Mouse (Mus musculus): Measurements from ENCODE around the gene Zbtb1.

- TF ChIP-seq CTCF (IDR thresholded peaks at IDR 0.05; ENCODE audit: low read depth, low read length) (no peak), POLR2A (IDR thresholded peaks at IDR 0.05; ENCODE audit: extremely low read depth, insufficient read depth, low read length) (no peak)
Observed at GRCm38 (mm10) chr12:76349680-76350220, 20.3 kb upstream of the Zbtb1 start.

Data from liver, adult 2 months (tissue).